Mouse (Mus musculus) MEL (cell line): Measurements from ENCODE around the gene Acacb. TPM values are rescaled to one million over a fixed set of nuclear protein-coding genes. Genes with fewer than 3 reads are reported as not detected.

Experiments
- DNase-seq: peaks from one replicate; pipeline ENCODE4 v3.0.0; 2011; ENCODE audit warnings: low read depth, low spot score
- H3K27ac ChIP-seq: 2 replicates; pipeline ENCODE4 v1.5.1; 2012; ENCODE audit warnings: low read depth, mild to moderate bottlenecking, control low read depth, low read length, moderate library complexity; ENCODE audit not compliant: control insufficient read depth
- H3K27me3 ChIP-seq, 2 experiments: fragments of 150-350 bp in 1 of 2; sonication (generic) in 1 of 2; 2 replicates each; pipeline ENCODE4 v1.6.1; 2012; ENCODE audit warnings: low read length in 2 of 2, mild to moderate bottlenecking in 2 of 2, improper control_type of control experiment in 1 of 2, moderate library complexity in 1 of 2; ENCODE audit not compliant: insufficient read depth in 2 of 2, control insufficient read depth in 1 of 2
- H3K36me3 ChIP-seq, 2 experiments: 2 replicates each; pipeline ENCODE4 v1.6.1; 2012 to 2014; ENCODE audit warnings: low read length in 2 of 2, improper control_type of control experiment in 1 of 2, inconsistent platforms in 1 of 2, mild to moderate bottlenecking in 1 of 2; ENCODE audit not compliant: insufficient read depth in 2 of 2, control insufficient read depth in 1 of 2
- H3K4me1 ChIP-seq, 2 experiments: fragments of 150-350 bp in 1 of 2; sonication (generic) in 1 of 2; 2 replicates each; pipeline ENCODE4 v1.6.1; 2012; ENCODE audit warnings: low read length in 2 of 2, improper control_type of control experiment in 1 of 2, mild to moderate bottlenecking in 1 of 2; ENCODE audit not compliant: insufficient read depth in 2 of 2, control insufficient read depth in 1 of 2
- H3K4me3 ChIP-seq, 2 experiments: fragments of 150-350 bp in 1 of 2; sonication (generic) in 1 of 2; 2 replicates each; pipeline ENCODE4 v1.5.1; 2012; ENCODE audit warnings: low read depth in 2 of 2, low read length in 2 of 2, mild to moderate bottlenecking in 2 of 2, moderate library complexity in 2 of 2, control low read depth in 1 of 2, improper control_type of control experiment in 1 of 2; ENCODE audit not compliant: control insufficient read depth in 1 of 2, insufficient read depth in 1 of 2
- H3K79me2 ChIP-seq: 2 replicates; pipeline ENCODE4 v1.6.1; 2012; ENCODE audit warnings: mild to moderate bottlenecking, low read length, moderate library complexity; ENCODE audit not compliant: control insufficient read depth, poor library complexity, insufficient read depth
- H3K9ac ChIP-seq: 2 replicates; pipeline ENCODE4 v1.6.1; 2012; ENCODE audit warnings: low read depth, mild to moderate bottlenecking, control low read depth, low read length, moderate library complexity; ENCODE audit not compliant: control insufficient read depth, poor library complexity, severe bottlenecking
- H3K9me3 ChIP-seq: fragments of 150-350 bp; sonication (generic); replicated peaks from 2 replicates; pipeline ENCODE4 v1.6.1; 2012; ENCODE audit warnings: mild to moderate bottlenecking, low read length, improper control_type of control experiment, moderate library complexity; ENCODE audit not compliant: insufficient read depth
- CTCF ChIP-seq, 3 experiments: IDR thresholded peaks in 2 of 3; conservative IDR thresholded peaks in 1 of 3; 2 replicates each; pipeline ENCODE4 v1.5.1; 2011 to 2012; ENCODE audit warnings: low read length in 3 of 3, low read depth in 2 of 3, mild to moderate bottlenecking in 2 of 3, improper control_type of control experiment in 1 of 3, inconsistent platforms in 1 of 3, mixed read lengths in 1 of 3, moderate library complexity in 1 of 3; ENCODE audit not compliant: control insufficient read depth in 1 of 3, insufficient read depth in 1 of 3, poor library complexity in 1 of 3, severe bottlenecking in 1 of 3
- ELF1 ChIP-seq: IDR thresholded peaks from 2 replicates; pipeline ENCODE4 v1.6.1; 2014; ENCODE audit warnings: low read depth, mild to moderate bottlenecking, inconsistent platforms, low read length, improper control_type of control experiment, moderate library complexity
- EP300 ChIP-seq, 2 experiments: IDR thresholded peaks; 2 replicates each; pipeline ENCODE4 v1.6.1; 2011; ENCODE audit warnings: improper control_type of control experiment in 2 of 2, low read length in 2 of 2, low read depth in 1 of 2, mild to moderate bottlenecking in 1 of 2
- ETS1 ChIP-seq: IDR thresholded peaks from 2 replicates; pipeline ENCODE4 v1.6.1; 2012; ENCODE audit warnings: low read depth, mild to moderate bottlenecking, inconsistent platforms, low read length, improper control_type of control experiment, moderate library complexity
- GABPA ChIP-seq: IDR thresholded peaks from 2 replicates; pipeline ENCODE4 v1.6.1; 2012; ENCODE audit warnings: low read depth, mild to moderate bottlenecking, inconsistent platforms, low read length, improper control_type of control experiment, moderate library complexity
- GATA1 ChIP-seq: IDR thresholded peaks from 2 replicates; pipeline ENCODE4 v1.6.1; 2011; ENCODE audit warnings: low read depth, low read length, improper control_type of control experiment
- HCFC1 ChIP-seq: IDR thresholded peaks from 2 replicates; pipeline ENCODE4 v1.6.1; 2012; ENCODE audit warnings: low read depth, mild to moderate bottlenecking, inconsistent platforms, low read length, improper control_type of control experiment, moderate library complexity
- JUND ChIP-seq: IDR thresholded peaks from 2 replicates; pipeline ENCODE4 v1.6.1; 2011; ENCODE audit warnings: low read depth, mild to moderate bottlenecking, improper control_type of control experiment, low read length
- KAT2A ChIP-seq: conservative IDR thresholded peaks from 2 replicates; pipeline ENCODE4 v1.6.1; 2012; ENCODE audit warnings: low read depth, low read length, improper control_type of control experiment, inconsistent platforms
- MAZ ChIP-seq: IDR thresholded peaks from 2 replicates; pipeline ENCODE4 v1.6.1; 2012; ENCODE audit warnings: low read depth, mild to moderate bottlenecking, inconsistent platforms, low read length, improper control_type of control experiment
- NELFE ChIP-seq: IDR thresholded peaks from 2 replicates; pipeline ENCODE4 v1.6.1; 2011; ENCODE audit warnings: low read depth, low read length, improper control_type of control experiment
- NRF1 ChIP-seq: IDR thresholded peaks from 2 replicates; pipeline ENCODE4 v1.6.1; 2014; ENCODE audit warnings: low read depth, mild to moderate bottlenecking, inconsistent platforms, low read length, improper control_type of control experiment, moderate library complexity; ENCODE audit not compliant: poor library complexity, insufficient read depth, severe bottlenecking
- POLR2A ChIP-seq, 2 experiments: IDR thresholded peaks; 2 replicates each; pipeline ENCODE4 v1.6.1; 2011 to 2012; ENCODE audit warnings: low read length in 2 of 2, mild to moderate bottlenecking in 2 of 2, control low read depth in 1 of 2, improper control_type of control experiment in 1 of 2, low read depth in 1 of 2, moderate library complexity in 1 of 2; ENCODE audit not compliant: control insufficient read depth in 1 of 2, insufficient read depth in 1 of 2, poor library complexity in 1 of 2
- POLR2AphosphoS5 ChIP-seq: IDR thresholded peaks from 2 replicates; pipeline ENCODE4 v1.6.1; 2012; ENCODE audit warnings: low read depth, borderline replicate concordance, mild to moderate bottlenecking, inconsistent platforms, low read length, moderate library complexity, mixed read lengths
- RCOR1 ChIP-seq: IDR thresholded peaks from 2 replicates; pipeline ENCODE4 v1.6.1; 2012; ENCODE audit warnings: low read depth, mild to moderate bottlenecking, inconsistent platforms, low read length, improper control_type of control experiment
- SIN3A ChIP-seq: IDR thresholded peaks from 2 replicates; pipeline ENCODE4 v1.6.1; 2012; ENCODE audit warnings: low read length, improper control_type of control experiment, inconsistent platforms
- SMC3 ChIP-seq: IDR thresholded peaks from 2 replicates; pipeline ENCODE4 v1.6.1; 2011; ENCODE audit warnings: low read depth, low read length, improper control_type of control experiment
- TBP ChIP-seq: IDR thresholded peaks from 2 replicates; pipeline ENCODE4 v1.8.0; 2011; ENCODE audit warnings: low read depth, low read length, improper control_type of control experiment
- UBTF ChIP-seq: IDR thresholded peaks from 2 replicates; pipeline ENCODE4 v1.6.1; 2012; ENCODE audit warnings: low read depth, mild to moderate bottlenecking, inconsistent platforms, low read length, improper control_type of control experiment, moderate library complexity, borderline replicate concordance; ENCODE audit not compliant: insufficient read depth
- USF2 ChIP-seq, 2 experiments: IDR thresholded peaks; 2 replicates each; pipeline ENCODE4 v1.6.1; 2011 to 2012; ENCODE audit warnings: improper control_type of control experiment in 2 of 2, low read length in 2 of 2, borderline replicate concordance in 1 of 2, inconsistent platforms in 1 of 2, low read depth in 1 of 2, mild to moderate bottlenecking in 1 of 2; ENCODE audit not compliant: insufficient read depth in 1 of 2
- ZMIZ1 ChIP-seq: IDR thresholded peaks from 2 replicates; pipeline ENCODE4 v1.6.1; 2012; ENCODE audit warnings: low read depth, mild to moderate bottlenecking, inconsistent platforms, low read length, improper control_type of control experiment, moderate library complexity
- polyA plus RNA-seq, 2 experiments: library from polyadenylated mRNA; stranded (reverse) in 1 of 2; unstranded in 1 of 2; fragments of >175 nt in 1 of 2; fragments of >200 nt in 1 of 2; gene quantifications; 2 replicates each; pipeline versions ENCODE4 v1.2.1 to v1.2.4; 2012; ENCODE audit warnings: low replicate concordance in 2 of 2, low read depth in 1 of 2; ENCODE audit not compliant: insufficient read length in 2 of 2, insufficient read depth in 1 of 2, missing spikeins in 1 of 2
- total RNA-seq: library from RNA; depleted of rRNA; stranded (reverse); fragments of 300-350 nt; gene quantifications from 2 replicates; pipeline ENCODE4 v1.2.3, GENCODE M21; 2012

The Acacb gene
- total and polyA plus RNA-seq, 3 experiments: 2.0 to 5.3 TPM; not detected in 1

GRCm38 (mm10) chr5:114282346-114282745, 136.0 kb downstream of the Acacb start (continued):
- TF ChIP-seq POLR2AphosphoS5: no peak
- TF ChIP-seq EP300 (IDR thresholded peaks at IDR 0.05; ENCODE audit: low read depth in 1 of 2, low read length in 2 of 2): no peak
- no peak for TF ChIP-seq HCFC1

DNA sequence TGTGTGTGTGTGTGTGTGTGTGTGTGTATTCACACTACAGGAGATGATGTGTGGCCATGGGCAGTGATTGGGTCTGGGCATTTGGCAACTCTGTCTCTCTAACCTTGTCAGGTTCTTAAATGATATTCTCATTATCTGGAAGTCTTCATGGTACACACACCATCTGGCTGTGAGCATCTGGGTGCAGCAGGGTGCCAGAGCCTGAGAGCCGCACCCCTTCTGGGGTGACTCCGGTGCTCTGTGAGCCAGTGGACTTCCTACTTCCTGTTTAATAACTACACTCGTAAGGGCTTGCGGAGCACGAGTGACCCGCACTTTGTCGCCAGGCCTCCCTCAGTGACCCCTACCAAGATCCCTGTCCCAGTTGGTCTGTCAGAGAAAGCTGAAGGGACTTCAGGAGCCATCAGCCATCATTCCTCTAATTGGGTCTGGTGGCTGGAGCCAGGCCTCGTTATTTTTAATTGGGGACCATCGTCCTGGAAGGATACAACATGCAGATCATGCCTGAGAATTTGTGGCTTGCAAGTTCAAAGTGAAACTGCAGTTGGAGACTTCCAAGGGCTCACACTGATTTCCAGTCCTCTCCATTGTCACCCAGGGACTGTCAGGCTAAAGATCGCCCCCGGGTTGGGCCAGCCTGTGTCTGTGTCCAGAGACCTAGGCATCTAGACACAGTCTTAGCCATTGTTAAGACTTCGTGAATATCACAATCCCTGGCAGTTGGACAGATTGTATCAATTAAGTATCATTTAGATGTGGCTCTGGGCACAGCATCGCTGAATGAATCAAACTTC, 138.5 kb downstream of the Acacb start:
- TF ChIP-seq NRF1 (no peak), GATA1 (no peak), CTCF (IDR thresholded peaks at IDR 0.05 in 2 of 3, conservative IDR thresholded peaks at IDR 0.05 in 1 of 3; ENCODE audit: control insufficient read depth in 1 of 3, insufficient read depth in 1 of 3, low read depth in 2 of 3, low read length in 3 of 3, poor library complexity in 1 of 3, severe bottlenecking in 1 of 3) (no peak), JUND (no peak), UBTF (no peak), KAT2A (no peak), GABPA (no peak), NELFE (no peak), USF2 (IDR thresholded peaks at IDR 0.05; ENCODE audit: borderline replicate concordance in 1 of 2, insufficient read depth in 1 of 2, low read depth in 1 of 2, low read length in 2 of 2) (no peak), SMC3 (no peak), RCOR1 (no peak), MAZ (no peak), ELF1 (no peak), POLR2A (IDR thresholded peaks at IDR 0.05; ENCODE audit: control insufficient read depth in 1 of 2, insufficient read depth in 1 of 2, low read depth in 1 of 2, low read length in 2 of 2, poor library complexity in 1 of 2) (no peak), ETS1 (no peak), HCFC1 (no peak), ZMIZ1 (no peak), TBP (no peak), SIN3A (no peak)
- Histone ChIP-seq H3K4me3 (no peak overlapping the region), H3K79me2 (no peaks in the 10 kb centered on the region), H3K9ac (no peak overlapping the region), H3K9me3 (no peaks in the 10 kb centered on the region), H3K4me1 (no peaks in the 10 kb centered on the region), H3K27me3 (peaks cover 0 to 1% of the 10 kb centered on the region in 2 experiments; a peak in 2 of 4 replicates), H3K36me3 (no peaks in the 10 kb centered on the region), H3K27ac (no peak overlapping the region)
- DNase-seq: no peak
